Mouse (Mus musculus) forebrain, embryonic 10.5 days (tissue): ENCODE data around the gene Rftn2. TPM values are rescaled to one million over a fixed set of nuclear protein-coding genes. Genes with fewer than 3 reads are reported as not detected.

Experiments used
- DNase-seq: peaks from one replicate; pipeline ENCODE4 v3.0.0-alpha.2; 2017; ENCODE audit warnings: low spot score; ENCODE audit errors: extremely low spot score
- H3K27ac ChIP-seq: fragments of 300-500 bp; sonication (generic); 2 replicates; pipeline ENCODE4 v1.5.1; 2016; ENCODE audit warnings: mild to moderate bottlenecking
- H3K27me3 ChIP-seq: fragments of 300-500 bp; sonication (generic); 2 replicates; pipeline ENCODE4 v1.6.1; 2016; ENCODE audit warnings: mild to moderate bottlenecking; ENCODE audit not compliant: poor library complexity, severe bottlenecking
- H3K36me3 ChIP-seq: fragments of 300-500 bp; sonication (generic); replicated peaks from 2 replicates; pipeline ENCODE4 v1.6.1; 2016; ENCODE audit warnings: mild to moderate bottlenecking, moderate library complexity
- H3K4me1 ChIP-seq: fragments of 300-500 bp; sonication (generic); 2 replicates; pipeline ENCODE4 v1.6.1; 2016
- H3K4me3 ChIP-seq: fragments of 300-500 bp; sonication (generic); 2 replicates; pipeline ENCODE4 v1.5.1; 2016; ENCODE audit warnings: mild to moderate bottlenecking, moderate library complexity
- H3K9me3 ChIP-seq: fragments of 300-500 bp; sonication (generic); 2 replicates; pipeline ENCODE4 v1.6.1; 2016; ENCODE audit warnings: mild to moderate bottlenecking, moderate library complexity
- WGBS: fragments of 180-500 bp; shearing (Covaris S2); methylation state at CpG from one replicate; pipeline ENCODE4 v1.1.7; 2016; 5-methylcytosine and 5-hydroxymethylcytosine counted together
- polyA plus RNA-seq: library from polyadenylated mRNA; unstranded; fragments of >200 nt; fragmentation: Nextera tagmentation; extraction: Ambion mirVana; gene quantifications from 2 replicates; pipeline ENCODE4 v1.2.1, GENCODE M21; 2016

Gene Rftn2
- polyA plus RNA-seq, 1 experiment from 2014 or later, result 6.2 TPM

- Histone ChIP-seq H3K9me3 (no peaks in the 10 kb centered on the region), H3K4me1 (peaks cover 25% of the 10 kb centered on the region), H3K27ac (no peak overlapping the region), H3K4me3 (no peak overlapping the region), H3K27me3 (peaks cover 5% of the 10 kb centered on the region; the same call in 1 of the 2 replicates), H3K36me3 (no peaks in the 10 kb centered on the region)
- no peak for DNase-seq
- 35% methylated on average over 5 of the region's 5 CpGs for WGBS
These were observed 20.7 kb downstream of the Rftn2 start for GRCm38 (mm10) chr1:55205808-55206327.

GRCm38 (mm10) chr1:55201850-55202752 lies 24.5 kb downstream of the Rftn2 start:
- no peak for DNase-seq
- Histone ChIP-seq H3K27ac (peak overlapping the region; percentile 35; the same call in 1 of the 2 replicates), H3K27me3 (peaks cover 18% of the 10 kb centered on the region; the same call in 1 of the 2 replicates), H3K36me3 (no peaks in the 10 kb centered on the region), H3K4me3 (no peak overlapping the region), H3K4me1 (peaks cover 33% of the 10 kb centered on the region), H3K9me3 (no peaks in the 10 kb centered on the region)
- WGBS, result 74% methylated on average over 18 of the region's 18 CpGs

DNA sequence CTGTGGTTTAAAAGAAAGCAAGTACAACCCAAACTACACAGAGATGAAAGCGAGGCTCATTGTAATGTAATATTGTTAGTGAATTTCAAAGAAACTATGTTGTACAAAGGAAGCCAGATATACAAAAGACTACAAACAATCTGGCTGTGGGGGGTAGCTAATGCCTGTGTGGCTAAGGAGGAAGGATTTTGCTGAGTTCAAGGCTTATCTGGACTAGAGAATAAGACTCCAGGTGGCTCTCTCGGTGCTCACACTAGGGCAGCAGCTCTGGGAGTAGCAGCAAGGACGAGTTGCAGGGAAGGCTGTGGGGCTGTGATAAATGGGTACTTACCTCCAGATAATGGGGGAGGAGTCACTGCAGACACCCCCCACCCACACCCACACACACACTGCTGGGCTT lies 27.9 kb downstream of the Rftn2 start:
- no peak for DNase-seq
- Histone ChIP-seq H3K4me1 (peaks cover 53% of the 10 kb centered on the region), H3K4me3 (no peak overlapping the region), H3K27ac (peak overlapping the region; percentile 40), H3K27me3 (peaks cover 51% of the 10 kb centered on the region), H3K9me3 (no peaks in the 10 kb centered on the region), H3K36me3 (no peaks in the 10 kb centered on the region)
- WGBS, result 6% methylated on average over 3 of the region's 3 CpGs

DNA sequence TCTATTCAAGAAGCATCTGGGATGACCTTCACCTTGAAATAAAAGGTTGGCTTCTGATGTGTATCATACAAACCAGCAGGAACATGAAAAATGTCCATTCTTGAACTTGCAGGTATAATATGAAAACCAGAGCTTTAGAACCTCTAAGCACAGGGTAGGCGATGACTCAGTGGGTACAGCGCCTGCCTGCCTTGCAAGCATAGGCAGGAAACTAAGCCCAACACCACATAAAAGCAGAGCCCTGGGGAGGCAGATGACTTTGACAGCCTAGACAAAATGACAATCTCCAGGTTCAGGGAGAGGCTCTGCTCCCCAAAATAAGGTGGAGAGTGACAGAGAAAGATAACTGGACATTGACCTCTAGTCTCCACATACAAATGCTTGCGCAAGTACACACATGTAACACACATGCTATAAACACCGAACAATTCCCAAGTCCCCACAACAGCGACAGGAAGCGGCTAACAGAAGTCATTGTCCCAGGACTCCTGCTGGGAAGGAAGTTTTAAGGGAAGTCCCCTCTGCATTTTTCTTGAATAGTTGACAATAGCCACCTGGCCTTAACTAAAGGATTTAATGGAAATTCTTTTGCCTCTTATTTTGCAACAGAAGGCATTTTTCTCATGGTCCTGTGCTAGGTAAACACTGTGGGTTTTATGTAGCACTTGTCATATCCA lies 30.1 kb downstream of the Rftn2 start:
- no peaks in the 10 kb centered on the region for H3K9me3 ChIP-seq
- H3K27ac ChIP-seq, result no peak overlapping the region
- peaks cover 55% of the 10 kb centered on the region for H3K27me3 ChIP-seq
- DNase-seq, result no peak
- peaks cover 65% of the 10 kb centered on the region for H3K4me1 ChIP-seq
- no peak overlapping the region for H3K4me3 ChIP-seq
- no peaks in the 10 kb centered on the region for H3K36me3 ChIP-seq
- WGBS, result 48% methylated on average over 6 of the region's 6 CpGs

DNA sequence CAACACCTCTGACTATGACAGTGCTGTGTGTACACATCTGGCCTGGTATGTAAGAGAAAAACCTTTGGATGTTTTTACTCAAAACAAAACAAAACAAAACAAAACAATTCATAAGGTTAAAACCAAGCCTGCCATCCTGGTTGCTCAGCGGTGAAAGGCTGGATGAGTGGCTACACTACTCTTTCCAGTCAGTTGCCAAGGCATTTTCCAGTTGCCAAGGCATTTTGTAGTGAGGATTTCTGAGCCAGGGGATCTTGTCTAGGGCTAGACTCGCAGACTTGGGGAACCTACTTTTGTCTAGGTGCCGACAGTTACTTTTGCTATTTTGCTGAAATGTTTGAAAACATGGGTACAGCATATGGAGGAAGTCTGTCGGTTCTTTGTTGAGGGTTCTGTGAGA lies 31.6 kb downstream of the Rftn2 start:
- H3K27me3 ChIP-seq, result peaks cover 45% of the 10 kb centered on the region
- no peak overlapping the region for H3K4me3 ChIP-seq
- peaks cover 65% of the 10 kb centered on the region for H3K4me1 ChIP-seq
- no peaks in the 10 kb centered on the region for H3K9me3 ChIP-seq
- no peaks in the 10 kb centered on the region for H3K36me3 ChIP-seq
- H3K27ac ChIP-seq, result no peak overlapping the region
- DNase-seq, result no peak
- WGBS, result 66% methylated on average over 4 of the region's 4 CpGs

DNA sequence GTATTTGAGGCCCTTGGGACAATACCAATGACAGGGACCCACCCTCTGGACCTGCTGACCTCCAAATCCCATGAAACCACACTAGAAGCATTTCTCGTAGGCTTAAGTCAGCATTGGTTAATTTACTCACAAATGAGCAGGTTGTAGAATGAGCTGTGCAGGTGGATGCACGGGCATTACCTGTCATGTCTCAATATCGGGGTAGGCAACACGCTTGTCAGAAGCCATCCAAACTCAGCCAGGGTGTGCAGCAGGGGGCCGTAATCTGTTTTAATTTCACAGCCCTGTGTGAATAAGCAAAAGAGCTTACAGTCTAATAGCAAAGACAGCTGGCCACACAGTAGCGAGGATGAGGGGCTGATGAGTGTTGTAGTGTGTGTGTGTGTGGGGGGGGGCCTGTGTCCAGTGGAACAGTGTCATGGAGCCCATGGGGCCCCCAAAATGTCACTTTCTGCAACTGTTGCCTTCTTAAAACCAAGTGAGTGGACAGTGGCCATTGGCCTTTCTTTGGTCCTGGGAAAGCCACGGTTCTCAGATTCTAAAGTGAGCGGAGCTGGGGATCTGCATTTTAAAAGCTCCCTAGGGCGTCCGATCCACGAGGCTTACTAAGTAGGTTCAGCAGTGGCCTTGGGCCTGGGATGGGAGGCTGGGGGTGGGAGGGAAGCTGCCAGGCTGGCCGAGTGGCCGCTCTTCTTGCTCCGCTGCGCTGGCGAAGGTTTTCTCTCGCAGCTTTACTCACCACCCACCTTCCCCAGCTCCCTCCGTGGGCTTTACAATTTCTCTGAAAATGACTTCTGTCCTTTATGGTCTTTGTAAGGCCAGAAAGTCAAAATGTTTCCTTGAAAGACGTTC lies 32.3 kb downstream of the Rftn2 start:
- Histone ChIP-seq H3K4me1 (peaks cover 63% of the 10 kb centered on the region), H3K9me3 (no peaks in the 10 kb centered on the region), H3K4me3 (peak overlapping the region; percentile 19; the same call in 1 of the 2 replicates), H3K27me3 (peaks cover 38% of the 10 kb centered on the region), H3K36me3 (no peaks in the 10 kb centered on the region), H3K27ac (peak overlapping the region; percentile 68)
- no peak for DNase-seq
- WGBS, result 27% methylated on average over 19 of the region's 19 CpGs

DNA sequence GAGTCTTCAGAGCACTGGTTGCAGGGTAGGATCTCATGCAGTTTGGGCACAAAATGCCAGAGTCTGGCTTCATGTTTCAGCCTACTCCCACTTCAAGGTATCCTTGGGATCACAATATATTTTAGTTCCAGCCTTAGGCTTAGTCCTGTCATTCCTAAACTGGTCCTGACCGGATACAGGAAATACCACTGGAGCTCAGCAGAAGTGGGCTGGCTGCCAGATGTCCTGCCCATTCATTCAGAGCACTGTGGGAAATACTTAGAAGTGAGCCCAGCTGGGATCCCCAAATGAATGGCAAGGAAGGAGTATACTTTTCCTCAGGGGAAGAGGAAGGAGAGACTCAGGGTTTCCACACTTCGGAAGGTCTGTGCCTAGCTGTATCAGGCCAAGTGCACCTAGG lies 33.3 kb downstream of the Rftn2 start:
- 57% methylated on average over 2 of the region's 2 CpGs for WGBS
- H3K4me3 ChIP-seq, result no peak overlapping the region
- peaks cover 38% of the 10 kb centered on the region for H3K27me3 ChIP-seq
- no peaks in the 10 kb centered on the region for H3K9me3 ChIP-seq
- peak overlapping the region; percentile 68; the same call in 1 of the 2 replicates for H3K27ac ChIP-seq
- H3K36me3 ChIP-seq, result no peaks in the 10 kb centered on the region
- H3K4me1 ChIP-seq, result peaks cover 53% of the 10 kb centered on the region
- no peak for DNase-seq

- Histone ChIP-seq H3K4me1 (peaks cover 48% of the 10 kb centered on the region), H3K27ac (peak overlapping the region; percentile 65; the same call in 1 of the 2 replicates), H3K9me3 (no peaks in the 10 kb centered on the region), H3K36me3 (no peaks in the 10 kb centered on the region), H3K27me3 (peaks cover 38% of the 10 kb centered on the region), H3K4me3 (no peak overlapping the region)
- 55% methylated on average over 3 of the region's 3 CpGs for WGBS
- DNase-seq, result no peak
These were observed 33.8 kb downstream of the Rftn2 start for GRCm38 (mm10) chr1:55192824-55193223.

- Histone ChIP-seq H3K27ac (peak overlapping the region; percentile 57; the same call in 1 of the 2 replicates), H3K4me3 (peak overlapping the region; percentile 42), H3K4me1 (peaks cover 52% of the 10 kb centered on the region), H3K36me3 (no peaks in the 10 kb centered on the region), H3K9me3 (no peaks in the 10 kb centered on the region), H3K27me3 (peaks cover 37% of the 10 kb centered on the region)
- WGBS, result 23% methylated on average over 8 of the region's 8 CpGs
- no peak for DNase-seq
These were observed 34.6 kb downstream of the Rftn2 start for GRCm38 (mm10) chr1:55192015-55192414.

DNA sequence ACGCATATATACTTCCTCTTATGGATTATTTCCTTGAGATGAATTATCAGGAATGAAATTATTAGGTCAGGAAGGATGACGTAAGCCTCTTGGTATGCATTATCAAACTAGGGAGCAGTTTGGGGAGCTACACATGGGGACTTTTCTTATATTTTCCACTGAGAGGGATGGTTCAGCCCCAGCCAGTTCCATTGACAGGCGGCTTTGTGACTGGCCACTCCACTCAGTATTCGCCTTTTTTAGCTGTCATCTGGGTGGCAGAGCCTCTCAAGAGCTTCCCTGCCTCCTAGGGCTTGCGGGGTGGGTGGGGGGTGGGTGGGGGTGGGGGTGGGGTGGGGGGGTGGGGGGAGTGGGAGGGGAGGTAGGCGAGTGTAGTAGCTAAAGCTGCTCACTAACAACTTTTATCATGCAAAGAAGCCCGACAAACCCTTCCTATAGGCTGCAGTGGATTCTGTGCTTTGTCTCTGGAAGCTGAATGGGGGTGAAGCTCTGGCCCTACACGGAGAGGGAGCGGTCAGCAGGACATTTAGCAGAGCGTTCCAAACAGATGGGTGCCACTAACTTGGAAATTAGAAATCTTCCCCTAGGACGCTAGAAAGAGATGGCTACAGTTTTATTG lies 39.9 kb downstream of the Rftn2 start:
- H3K36me3 ChIP-seq, result no peaks in the 10 kb centered on the region
- DNase-seq, result no peak
- peaks cover 10% of the 10 kb centered on the region for H3K4me1 ChIP-seq
- peak overlapping the region; percentile 5; the same call in 1 of the 2 replicates for H3K4me3 ChIP-seq
- WGBS, result 24% methylated on average over 11 of the region's 11 CpGs
- H3K27me3 ChIP-seq, result no peaks in the 10 kb centered on the region
- H3K9me3 ChIP-seq, result no peaks in the 10 kb centered on the region
- peak overlapping the region; percentile 60; the same call in 1 of the 2 replicates for H3K27ac ChIP-seq

GRCm38 (mm10) chr1:55185718-55186117 lies 40.9 kb downstream of the Rftn2 start:
- WGBS, result 89% methylated on average over 6 of the region's 6 CpGs
- Histone ChIP-seq H3K27me3 (no peaks in the 10 kb centered on the region), H3K36me3 (peaks cover 3% of the 10 kb centered on the region; the same call in 1 of the 2 replicates), H3K4me1 (peaks cover 10% of the 10 kb centered on the region), H3K27ac (no peak overlapping the region), H3K9me3 (peaks cover 3% of the 10 kb centered on the region), H3K4me3 (no peak overlapping the region)
- no peak for DNase-seq

GRCm38 (mm10) chr1:55182392-55182791 lies 44.2 kb downstream of the Rftn2 start:
- peaks cover 10% of the 10 kb centered on the region for H3K4me1 ChIP-seq
- no peak for DNase-seq
- WGBS, result 89% methylated on average over 5 of the region's 5 CpGs

More at GRCm38 (mm10) chr1:55182392-55182791, 44.2 kb downstream of the Rftn2 start:
- no peak overlapping the region for H3K4me3 ChIP-seq
- H3K27ac ChIP-seq, result no peak overlapping the region
- peaks cover 12% of the 10 kb centered on the region for H3K9me3 ChIP-seq
- H3K27me3 ChIP-seq, result no peaks in the 10 kb centered on the region
- H3K36me3 ChIP-seq, result peaks cover 11% of the 10 kb centered on the region
